Mouse (Mus musculus): ENCODE measurements at regions not wholly inside any gene's neighbourhood (a gene's known extent, or its start where the extent isn't known, plus 50 kb on each side); places are given as distances from the start of the nearest gene placed in this dataset.
"Not testable (repeated sequence)": the region's sequence is repeated elsewhere in the genome, so short reads cannot be mapped to it uniquely, and the experiment has no call there.

- DNase-seq (ENCODE audit: low spot score), result no peak
Measured at GRCm38 (mm10) chr15:52406156-52406885, 1478.4 kb upstream of the Gm7489 start.

GRCm38 (mm10) chr15:52412869-52413771, 1471.6 kb upstream of the Gm7489 start:
- no peak for DNase-seq (ENCODE audit: low spot score)

GRCm38 (mm10) chr15:52425976-52426375, 1458.7 kb upstream of the Gm7489 start:
- DNase-seq (ENCODE audit: low spot score), result no peak

GRCm38 (mm10) chr15:52430491-52431158, 1454.1 kb upstream of the Gm7489 start:
- DNase-seq (ENCODE audit: low spot score), result no peak

- no peak for DNase-seq (ENCODE audit: low spot score)
Measured at GRCm38 (mm10) chr15:52433639-52434038, 1451.1 kb upstream of the Gm7489 start.

- no peak for DNase-seq (ENCODE audit: low spot score)
Measured at GRCm38 (mm10) chr15:52438403-52438802, 1446.3 kb upstream of the Gm7489 start.

GRCm38 (mm10) chr15:52458782-52459181, 1425.9 kb upstream of the Gm7489 start:
- DNase-seq (ENCODE audit: low spot score), result peak; percentile 44

GRCm38 (mm10) chr15:52459315-52459714, 1425.4 kb upstream of the Gm7489 start:
- no peak for DNase-seq (ENCODE audit: low spot score)

GRCm38 (mm10) chr15:52464226-52465138, 1420.2 kb upstream of the Gm7489 start:
- DNase-seq (ENCODE audit: low spot score), result no peak

GRCm38 (mm10) chr15:52478124-52478523, 1406.6 kb upstream of the Gm7489 start:
- DNase-seq (ENCODE audit: low spot score), result not testable (repeated sequence)

- DNase-seq (ENCODE audit: low spot score), result no peak
Measured at GRCm38 (mm10) chr15:52480834-52481233, 1403.9 kb upstream of the Gm7489 start.

- no peak for DNase-seq (ENCODE audit: low spot score)
Measured at GRCm38 (mm10) chr15:52483598-52484165, 1401.0 kb upstream of the Gm7489 start.

GRCm38 (mm10) chr15:52484276-52484675, 1400.4 kb upstream of the Gm7489 start:
- no peak for DNase-seq (ENCODE audit: low spot score)

GRCm38 (mm10) chr15:52505278-52505831, 1379.4 kb upstream of the Gm7489 start:
- no peak for DNase-seq (ENCODE audit: low spot score)

- DNase-seq (ENCODE audit: low spot score), result no peak
Measured at GRCm38 (mm10) chr15:52506930-52507329, 1377.8 kb upstream of the Gm7489 start.

- DNase-seq (ENCODE audit: low spot score), result no peak
Measured at GRCm38 (mm10) chr15:52508609-52509008, 1376.1 kb upstream of the Gm7489 start.

GRCm38 (mm10) chr15:52510137-52510536, 1374.6 kb upstream of the Gm7489 start:
- no peak for DNase-seq (ENCODE audit: low spot score)

GRCm38 (mm10) chr15:52536594-52536993, 1348.1 kb upstream of the Gm7489 start:
- DNase-seq (ENCODE audit: low spot score), result no peak

GRCm38 (mm10) chr15:52558682-52559081, 1326.0 kb upstream of the Gm7489 start:
- DNase-seq (ENCODE audit: low spot score), result no peak

GRCm38 (mm10) chr15:52564078-52564477, 1320.6 kb upstream of the Gm7489 start:
- DNase-seq (ENCODE audit: low spot score), result no peak

GRCm38 (mm10) chr15:52565449-52565851, 1319.3 kb upstream of the Gm7489 start:
- DNase-seq (ENCODE audit: low spot score), result no peak
